In genomic region chr10:69398197-69398762, GRCm38 (mm10) we compare ENCODE assay signal across 8 mouse cellular contexts. TPM values are rescaled to one million over a fixed set of nuclear protein-coding genes. Genes with fewer than 3 reads are reported as not detected.
DNase-seq lines count a peak whose midpoint lies in the region; ATAC-seq and TF ChIP-seq lines count a peak whose summit lies in the region.

No protein-coding gene starts in this region.

- H3K9me3 ChIP-seq in heart, embryonic 15.5 days (replicated peaks): no peaks in the 10 kb centered on the region
- no peaks in the 10 kb centered on the region for H3K9me3 ChIP-seq in limb, embryonic 11.5 days (ENCODE audit: control insufficient read depth, low read length)
- no peaks in the 10 kb centered on the region for H3K9me3 ChIP-seq in neural tube, embryonic 15.5 days (replicated peaks)

- peaks cover 56% of the 10 kb centered on the region for H3K27me3 ChIP-seq in heart, embryonic 15.5 days
- peaks cover 41% of the 10 kb centered on the region for H3K27me3 ChIP-seq in limb, embryonic 11.5 days (ENCODE audit: control insufficient read depth, insufficient read depth, low read length)
- H3K27me3 ChIP-seq in neural tube, embryonic 15.5 days (replicated peaks): peaks cover 49% of the 10 kb centered on the region

- H3K4me1 ChIP-seq in heart, embryonic 15.5 days (replicated peaks): peaks cover 28% of the 10 kb centered on the region
- H3K4me1 ChIP-seq in limb, embryonic 11.5 days (ENCODE audit: control insufficient read depth, insufficient read depth, low read length): peaks cover 6% of the 10 kb centered on the region; the same call in 1 of the 2 replicates
- H3K4me1 ChIP-seq in neural tube, embryonic 15.5 days: peaks cover 27% of the 10 kb centered on the region

- ATAC-seq in heart, embryonic 15.5 days (replicated peaks; ENCODE audit: insufficient number of reproducible peaks, insufficient read depth, low FRiP score, low read depth): peak; percentile 15; the same call in 1 of the 2 replicates
- ATAC-seq in limb, embryonic 11.5 days (ENCODE audit: insufficient number of reproducible peaks, low FRiP score, low TSS enrichment, low read depth): no peak
- ATAC-seq in neural tube, embryonic 15.5 days (ENCODE audit: low FRiP score): peak; percentile 24; the same call in 1 of the 2 replicates

- DNase-seq in gastrocnemius, adult 2 months: peak; percentile 38
- DNase-seq in gastrocnemius, adult 18-20 months (ENCODE audit: low spot score): no peak
- peak; percentile 19 for DNase-seq in brain, embryonic 14.5 days (ENCODE audit: low read depth)
- peak; percentile 47 for DNase-seq in limb, embryonic 11.5 days (ENCODE audit: low spot score)
- DNase-seq in frontal cortex, postnatal 36 days (ENCODE audit: low spot score in 2 of 2): no peak
- no peak for DNase-seq in right cerebral cortex, postnatal 25 days

- H3K9ac ChIP-seq in heart, embryonic 15.5 days: peak overlapping the region; percentile 47
- H3K9ac ChIP-seq in limb, embryonic 11.5 days (ENCODE audit: low read length): 0 out of 2 replicates have a peak overlapping the region, but pooled peaks have one; percentile 0
- peak overlapping the region; percentile 43 for H3K9ac ChIP-seq in neural tube, embryonic 15.5 days (replicated peaks)

- no peak overlapping the region for H3K27ac ChIP-seq in gastrocnemius, adult 2 months
- H3K27ac ChIP-seq in heart, embryonic 15.5 days: no peak overlapping the region
- H3K27ac ChIP-seq in limb, embryonic 11.5 days (replicated peaks; ENCODE audit: low read depth, low read length): no peak overlapping the region
- no peak overlapping the region for H3K27ac ChIP-seq in neural tube, embryonic 15.5 days (replicated peaks)

- no peaks in the 10 kb centered on the region for H3K36me3 ChIP-seq in heart, embryonic 15.5 days
- no peaks in the 10 kb centered on the region for H3K36me3 ChIP-seq in limb, embryonic 11.5 days (ENCODE audit: control insufficient read depth, insufficient read depth, low read length)
- no peaks in the 10 kb centered on the region for H3K36me3 ChIP-seq in neural tube, embryonic 15.5 days

- no peak for TF ChIP-seq CTCF in gastrocnemius, adult 2 months (IDR thresholded peaks at IDR 0.05)
- no peak for TF ChIP-seq CTCF in brain, embryonic 14.5 days (IDR thresholded peaks at IDR 0.05; ENCODE audit: borderline replicate concordance, extremely low read depth, insufficient read depth, insufficient read length)

- peak overlapping the region; percentile 94 for H3K4me2 ChIP-seq in heart, embryonic 15.5 days
- H3K4me2 ChIP-seq in limb, embryonic 11.5 days (ENCODE audit: low read depth, severe bottlenecking): peak overlapping the region; percentile 96
- peak overlapping the region; percentile 100 for H3K4me2 ChIP-seq in neural tube, embryonic 15.5 days

- H3K4me3 ChIP-seq in gastrocnemius, adult 2 months: peak overlapping the region; percentile 83
- peak overlapping the region; percentile 75 for H3K4me3 ChIP-seq in heart, embryonic 15.5 days
- H3K4me3 ChIP-seq in limb, embryonic 11.5 days (ENCODE audit: low read depth, low read length): peak overlapping the region; percentile 41
- H3K4me3 ChIP-seq in neural tube, embryonic 15.5 days (replicated peaks): peak overlapping the region; percentile 63

- no peak for TF ChIP-seq POLR2A in brain, embryonic 14.5 days (IDR thresholded peaks at IDR 0.05; ENCODE audit: borderline replicate concordance, extremely low read depth, insufficient read depth, insufficient read length, poor library complexity, severe bottlenecking)

- intact Hi-C loops in gastrocnemius, adult 2 months (cut with DNase I): no loop called here

- 1% methylated on average over 26 of the region's 26 CpGs for WGBS in heart, embryonic 15.5 days
- WGBS in limb, embryonic 11.5 days: under 1% methylated on average over 26 of the region's 26 CpGs
- whole genome bisulfite sequencing in neural tube, embryonic 15.5 days: under 1% methylated on average over 26 of the region's 26 CpGs

RNA-seq across cellular contexts. Expression of gene Ank3, which starts 0.3 kb away (rescaled TPM):
- 100 to 1,000 TPM in 1 of 2 experiments, 10 to 100 TPM in 1; 97.9 to 110 TPM for total RNA-seq in gastrocnemius, adult 2 months (2021)
- 10 to 100 TPM; 78.0 to 88.7 TPM for total RNA-seq in gastrocnemius, adult 18-20 months (2021)
- polyA plus RNA-seq in brain, embryonic 14.5 days (2012; rRNA removed): 76.0 and 183 TPM in 2 replicates
- 30.6 and 32.0 TPM in 2 replicates for polyA plus RNA-seq in heart, embryonic 15.5 days (2015; fragmentation: Nextera tagmentation; extraction: Ambion mirVana)
- 22.3 and 25.1 TPM in 2 replicates for polyA plus RNA-seq in limb, embryonic 11.5 days (2014; fragmentation: Nextera tagmentation; extraction: Ambion mirVana)
- polyA plus RNA-seq in neural tube, embryonic 15.5 days (2015; fragmentation: Nextera tagmentation; extraction: Ambion mirVana): 84.8 and 89.5 TPM in 2 replicates

RNA-seq across cellular contexts. Expression of gene Cdk1, which starts 45.5 kb away (rescaled TPM):
- total RNA-seq in gastrocnemius, adult 2 months (2021): not detected
- total RNA-seq in gastrocnemius, adult 18-20 months (2021): not detected
- polyA plus RNA-seq in brain, embryonic 14.5 days (2012; rRNA removed): 94.3 and 204 TPM in 2 replicates
- 290 and 334 TPM in 2 replicates for polyA plus RNA-seq in heart, embryonic 15.5 days (2015; fragmentation: Nextera tagmentation; extraction: Ambion mirVana)
- polyA plus RNA-seq in limb, embryonic 11.5 days (2014; fragmentation: Nextera tagmentation; extraction: Ambion mirVana): 528 and 536 TPM in 2 replicates
- 54.8 and 142 TPM in 2 replicates for polyA plus RNA-seq in neural tube, embryonic 15.5 days (2015; fragmentation: Nextera tagmentation; extraction: Ambion mirVana)

Comparison
In these comparisons a context has a peak if more than half of its experiments do, and no peak if none do; other contexts are left out.
1. DNase-seq: peak in gastrocnemius, adult 2 months (single experiment), brain, embryonic 14.5 days (single experiment) and limb, embryonic 11.5 days (single experiment); none in gastrocnemius, adult 18-20 months (single experiment), frontal cortex, postnatal 36 days (0 of 2) and right cerebral cortex, postnatal 25 days (single experiment).
2. Peak in every context shown above with its lines, with median percentiles within 50 percentile points of each other: H3K4me3 ChIP-seq, H3K4me2 ChIP-seq and H3K9ac ChIP-seq.